Mouse (Mus musculus): Measurements from ENCODE around the gene Kcnq2. TPM values are rescaled to one million over a fixed set of nuclear protein-coding genes. Genes with fewer than 3 reads are reported as not detected.

The Kcnq2 gene
- 0.19 TPM in 2 replicates for polyA plus RNA-seq (2015; fragmentation: Nextera tagmentation; extraction: Ambion mirVana)

DNA sequence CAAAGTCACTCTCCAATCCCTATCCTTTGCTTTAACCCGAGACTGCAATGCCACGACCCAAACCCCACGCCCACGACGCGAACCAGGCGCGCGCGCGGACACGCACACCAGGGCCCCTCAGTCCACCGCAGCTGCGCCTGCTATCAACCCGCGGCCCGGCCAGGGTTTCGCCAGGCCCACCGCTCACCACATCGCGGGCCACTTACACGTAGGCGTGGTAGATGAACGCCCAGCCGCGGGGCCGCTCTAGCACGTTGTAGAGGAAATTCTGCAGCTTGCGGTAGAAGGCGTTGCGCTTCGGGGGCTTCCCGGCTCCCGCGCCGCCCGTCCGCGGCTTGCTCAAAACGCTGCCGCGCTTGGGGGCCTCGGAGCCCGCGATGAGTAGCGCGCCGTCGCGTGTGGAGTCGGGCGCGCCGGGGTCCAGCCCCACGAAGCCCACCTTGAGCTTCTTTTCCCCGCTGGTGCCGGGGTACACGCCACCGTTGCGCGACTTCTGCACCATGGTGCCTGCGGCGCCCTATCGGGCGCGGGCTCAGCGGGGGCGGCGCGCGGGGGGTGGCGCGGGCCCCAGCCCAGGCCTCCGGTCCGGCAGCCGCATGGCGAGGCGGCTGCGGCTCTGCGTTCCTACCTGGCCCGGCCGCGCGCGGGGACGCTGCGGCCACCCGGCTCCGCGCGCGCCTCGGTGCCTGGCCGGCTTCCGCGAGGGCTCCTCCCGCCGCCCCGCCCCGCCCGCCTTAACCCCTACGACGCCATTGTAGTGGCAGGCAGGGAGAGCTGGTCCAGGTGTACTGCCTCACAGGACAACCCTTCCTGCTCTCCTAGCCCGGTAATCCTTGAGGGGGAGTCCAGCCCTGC is at the start of gene Kcnq2:
Kcnq2 (minus strand) TSS at position 710 of the 855 bp plus-strand sequence.
- Histone ChIP-seq H3K4me2 (peak within 1 kb of the TSS; percentile 75), H3K36me3 (no peaks in the 10 kb centered on the region), H3K4me3 (peak within 1 kb of the TSS; percentile 54), H3K4me1 (peaks cover 12% of the 10 kb centered on the region), H3K9me3 (no peaks in the 10 kb centered on the region), H3K27ac (replicated peaks) (no peak within 1 kb of the TSS), H3K9ac (peak within 1 kb of the TSS; percentile 19; the same call in 1 of the 2 replicates), H3K27me3 (replicated peaks) (peaks cover 99% of the 10 kb centered on the region)
- ATAC-seq (ENCODE audit: extremely low read depth, insufficient number of reproducible peaks, low FRiP score, low TSS enrichment) = no peak
- WGBS = under 1% methylated on average over 104 of the region's 104 CpGs

DNA sequence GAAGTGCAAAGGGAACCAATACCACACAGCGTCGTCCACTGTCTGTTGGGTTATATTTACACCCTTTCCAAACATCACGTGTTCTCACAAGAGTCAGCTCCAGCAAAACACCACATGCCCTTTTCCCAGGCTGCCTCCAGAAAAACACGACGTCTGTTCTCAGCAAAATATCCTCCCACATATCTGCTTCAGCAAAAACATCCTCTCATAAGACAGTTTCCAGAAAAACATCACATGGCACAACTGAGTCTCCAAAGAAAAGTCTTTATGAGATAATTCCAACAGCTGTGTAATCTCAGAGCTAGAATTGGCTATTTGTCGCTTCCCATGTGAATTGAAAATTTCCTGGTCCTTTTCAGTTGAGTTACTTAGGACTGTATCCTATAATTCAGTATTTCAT is 45.8 kb upstream of the Kcnq2 start:
- no peak overlapping the region for H3K4me2 ChIP-seq
- no peak for ATAC-seq (ENCODE audit: extremely low read depth, insufficient number of reproducible peaks, low FRiP score, low TSS enrichment)
- H3K36me3 ChIP-seq = no peaks in the 10 kb centered on the region
- no peaks in the 10 kb centered on the region for H3K27me3 ChIP-seq (replicated peaks)
- WGBS = 60% methylated on average over 6 of the region's 6 CpGs
- H3K9ac ChIP-seq = no peak overlapping the region
- H3K4me3 ChIP-seq = no peak overlapping the region
- H3K4me1 ChIP-seq = no peaks in the 10 kb centered on the region
- no peaks in the 10 kb centered on the region for H3K9me3 ChIP-seq
- H3K27ac ChIP-seq (replicated peaks) = no peak overlapping the region

DNA sequence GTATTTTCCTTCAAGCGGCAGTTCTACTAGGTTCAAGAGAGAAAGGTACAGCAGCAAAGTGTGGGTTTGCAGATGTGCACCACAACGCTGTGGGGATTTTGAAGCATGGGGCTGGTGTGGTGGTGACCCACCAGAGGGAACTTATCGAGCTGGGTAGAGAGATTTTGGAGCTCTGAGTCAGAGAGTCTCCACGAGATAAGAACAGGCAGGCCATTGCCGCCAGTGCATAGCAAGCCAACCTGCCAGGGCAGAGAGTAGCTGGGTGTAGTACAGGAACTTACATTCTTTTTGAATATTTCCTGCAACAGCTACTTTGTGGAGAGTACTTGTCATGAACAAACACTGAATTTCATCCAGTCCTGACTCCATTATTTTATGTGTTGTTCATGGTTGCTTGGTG is 43.4 kb upstream of the Kcnq2 start:
- Histone ChIP-seq H3K4me2 (no peak overlapping the region), H3K9ac (no peak overlapping the region), H3K36me3 (no peaks in the 10 kb centered on the region), H3K27me3 (replicated peaks) (no peaks in the 10 kb centered on the region), H3K4me3 (no peak overlapping the region), H3K27ac (replicated peaks) (no peak overlapping the region), H3K9me3 (no peaks in the 10 kb centered on the region), H3K4me1 (no peaks in the 10 kb centered on the region)
- WGBS = 53% methylated on average over 5 of the region's 5 CpGs
- no peak for ATAC-seq (ENCODE audit: extremely low read depth, insufficient number of reproducible peaks, low FRiP score, low TSS enrichment)

DNA sequence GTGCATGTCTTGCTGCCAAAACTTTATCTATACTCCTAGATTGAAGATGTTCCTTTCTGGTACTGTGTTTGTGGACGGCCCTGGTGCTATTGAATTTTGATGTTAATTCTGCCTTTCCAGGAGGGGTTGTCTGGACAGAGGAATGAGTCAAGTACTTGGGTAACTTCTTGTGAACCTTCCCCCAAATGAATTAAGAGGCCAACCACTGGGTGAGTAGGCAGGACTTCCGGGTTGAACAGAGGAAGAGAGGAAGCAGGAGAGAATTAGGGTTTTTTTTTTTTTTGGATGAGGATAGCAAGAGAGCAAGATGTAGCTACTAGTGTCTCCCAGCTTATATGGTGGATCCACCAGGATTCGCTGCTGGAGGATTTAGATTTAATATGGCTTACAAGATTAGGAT is 42.9 kb upstream of the Kcnq2 start:
- H3K4me3 ChIP-seq = no peak overlapping the region
- H3K4me1 ChIP-seq = no peaks in the 10 kb centered on the region
- no peak overlapping the region for H3K27ac ChIP-seq (replicated peaks)
- H3K36me3 ChIP-seq = no peaks in the 10 kb centered on the region
- no peaks in the 10 kb centered on the region for H3K27me3 ChIP-seq (replicated peaks)
- H3K4me2 ChIP-seq = no peak overlapping the region
- no peaks in the 10 kb centered on the region for H3K9me3 ChIP-seq
- no peak overlapping the region for H3K9ac ChIP-seq
- ATAC-seq (ENCODE audit: extremely low read depth, insufficient number of reproducible peaks, low FRiP score, low TSS enrichment) = no peak
- 70% methylated on average over 3 of the region's 3 CpGs for WGBS

DNA sequence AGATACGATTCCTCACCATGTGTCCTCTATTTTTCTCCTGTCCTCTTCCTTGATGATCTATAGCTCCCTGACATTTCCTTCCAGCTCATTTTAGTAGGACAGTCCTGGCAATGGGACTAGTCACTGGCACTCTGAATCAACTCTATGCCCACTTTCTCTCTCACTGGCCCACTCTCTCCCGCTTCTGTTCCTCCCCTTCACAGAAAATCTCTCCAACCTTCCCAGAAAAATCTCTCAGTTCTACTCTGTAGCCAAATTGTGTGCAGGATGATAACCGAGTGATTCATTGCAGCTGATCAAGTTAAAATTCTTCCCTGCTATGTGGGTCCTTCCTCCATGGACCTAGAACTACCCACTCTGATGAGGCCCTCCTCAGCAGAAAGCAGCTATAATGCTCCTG is 39.5 kb upstream of the Kcnq2 start:
- ATAC-seq (ENCODE audit: extremely low read depth, insufficient number of reproducible peaks, low FRiP score, low TSS enrichment) = no peak
- no peaks in the 10 kb centered on the region for H3K27me3 ChIP-seq (replicated peaks)
- 81% methylated on average over 3 of the region's 3 CpGs for WGBS

DNA sequence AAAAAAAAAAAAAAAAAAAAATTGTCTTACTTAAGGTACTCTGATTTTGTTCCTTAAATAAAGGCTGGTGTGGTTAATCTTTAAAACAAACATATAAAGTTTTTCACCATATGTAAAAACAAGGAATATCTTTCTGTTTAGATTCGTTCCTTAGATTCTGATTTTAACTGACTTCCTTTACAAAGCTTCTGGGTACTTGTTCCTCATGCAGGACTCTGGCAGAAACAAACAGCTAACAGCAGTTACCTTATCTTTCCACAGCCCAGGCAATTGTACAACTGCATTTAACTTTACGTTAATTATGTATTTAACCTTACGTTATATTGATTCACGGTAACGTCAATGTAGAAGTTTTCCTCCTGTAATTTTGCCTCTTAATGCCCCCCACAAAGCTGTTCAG is 31.4 kb upstream of the Kcnq2 start:
- Histone ChIP-seq H3K36me3 (no peaks in the 10 kb centered on the region), H3K4me3 (no peak overlapping the region), H3K4me1 (no peaks in the 10 kb centered on the region), H3K27me3 (replicated peaks) (peaks cover 24% of the 10 kb centered on the region), H3K9me3 (peaks cover 3% of the 10 kb centered on the region; the same call in 1 of the 2 replicates), H3K4me2 (no peak overlapping the region), H3K9ac (no peak overlapping the region), H3K27ac (replicated peaks) (no peak overlapping the region)
- ATAC-seq (ENCODE audit: extremely low read depth, insufficient number of reproducible peaks, low FRiP score, low TSS enrichment) = no peak
- WGBS = 82% methylated on average over 5 of the region's 5 CpGs

More for the DNA sequence above, 39.5 kb upstream of the Kcnq2 start:
- Histone ChIP-seq H3K4me3 (no peak overlapping the region), H3K9ac (no peak overlapping the region), H3K4me2 (no peak overlapping the region), H3K9me3 (peaks cover 1% of the 10 kb centered on the region; the same call in 1 of the 2 replicates), H3K36me3 (no peaks in the 10 kb centered on the region), H3K4me1 (no peaks in the 10 kb centered on the region), H3K27ac (replicated peaks) (no peak overlapping the region)

DNA sequence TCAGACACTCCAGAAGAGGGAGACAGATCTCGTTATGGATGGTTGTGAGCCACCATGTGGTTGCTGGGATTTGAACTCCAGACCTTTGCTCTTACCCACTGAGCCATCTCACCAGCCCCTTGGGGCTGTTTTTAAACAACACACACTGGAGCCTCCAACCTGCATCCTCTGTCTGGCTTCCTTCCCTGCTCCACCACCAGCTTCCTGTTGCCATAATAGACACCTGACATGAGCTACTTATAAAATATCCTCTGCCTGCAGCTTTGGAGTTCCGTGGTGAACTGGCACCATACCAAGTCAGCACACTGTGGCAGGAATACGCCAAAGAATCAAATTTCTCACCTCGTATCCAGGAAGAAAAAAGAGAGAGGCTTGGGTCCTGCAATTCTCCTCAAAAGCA is 25.7 kb upstream of the Kcnq2 start:
- Histone ChIP-seq H3K36me3 (no peaks in the 10 kb centered on the region), H3K4me1 (peaks cover 40% of the 10 kb centered on the region), H3K27ac (replicated peaks) (no peak overlapping the region), H3K4me2 (no peak overlapping the region), H3K27me3 (replicated peaks) (peaks cover 40% of the 10 kb centered on the region), H3K9ac (no peak overlapping the region), H3K4me3 (no peak overlapping the region), H3K9me3 (no peaks in the 10 kb centered on the region)
- WGBS = 56% methylated on average over 4 of the region's 4 CpGs
- no peak for ATAC-seq (ENCODE audit: extremely low read depth, insufficient number of reproducible peaks, low FRiP score, low TSS enrichment)

DNA sequence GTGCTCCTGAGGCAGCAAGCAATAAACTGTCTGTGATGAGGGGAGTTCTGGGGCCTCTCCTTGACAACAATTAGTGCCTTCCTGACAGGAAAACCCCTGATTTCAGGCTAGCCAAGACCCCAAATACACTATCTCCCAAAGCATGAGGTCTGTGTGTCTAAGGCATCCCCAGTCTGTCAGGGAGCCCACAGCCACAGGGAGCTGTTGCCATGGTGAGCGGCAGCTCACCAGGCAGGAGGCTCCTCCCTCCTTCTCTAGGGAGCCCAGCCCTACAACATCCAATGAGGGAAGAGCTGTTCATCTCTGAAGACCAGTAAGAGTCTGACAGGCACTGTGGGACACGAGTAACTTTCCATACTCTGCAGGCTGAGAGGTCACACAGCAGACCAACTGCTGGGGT is 24.7 kb upstream of the Kcnq2 start:
- peak; percentile 45; the same call in 1 of the 2 replicates for ATAC-seq (ENCODE audit: extremely low read depth, insufficient number of reproducible peaks, low FRiP score, low TSS enrichment)
- H3K36me3 ChIP-seq = no peaks in the 10 kb centered on the region
- peak overlapping the region; percentile 70 for H3K9ac ChIP-seq
- H3K27ac ChIP-seq (replicated peaks) = peak overlapping the region; percentile 92
- no peaks in the 10 kb centered on the region for H3K9me3 ChIP-seq
- H3K4me2 ChIP-seq = peak overlapping the region; percentile 60
- peaks cover 50% of the 10 kb centered on the region for H3K4me1 ChIP-seq
- peaks cover 44% of the 10 kb centered on the region for H3K27me3 ChIP-seq (replicated peaks)
- H3K4me3 ChIP-seq = peak overlapping the region; percentile 10; the same call in 1 of the 2 replicates
- WGBS = 0% methylated on average over 2 of the region's 2 CpGs

DNA sequence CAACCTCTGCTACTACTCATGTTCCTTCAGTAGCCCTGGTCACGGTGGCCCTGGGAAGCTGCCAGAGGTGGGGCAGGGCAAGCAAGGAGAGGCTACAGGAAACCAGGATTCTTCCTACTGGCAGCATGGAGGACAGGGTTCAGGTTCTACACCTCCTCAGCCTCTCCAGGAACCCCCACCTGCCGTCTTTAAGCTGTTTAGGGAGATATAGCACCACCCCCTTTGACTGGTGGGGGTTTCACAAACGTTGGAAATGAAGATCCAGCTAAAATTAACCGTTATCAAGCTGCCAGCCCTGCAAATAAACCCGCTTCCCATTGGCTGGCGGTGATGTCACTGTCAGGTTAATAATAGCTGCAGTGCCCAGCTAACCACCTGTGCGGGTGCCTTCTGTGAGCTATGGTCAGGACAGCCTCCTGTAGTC is 24.0 kb upstream of the Kcnq2 start:
- H3K9me3 ChIP-seq = no peaks in the 10 kb centered on the region
- peaks cover 50% of the 10 kb centered on the region for H3K27me3 ChIP-seq (replicated peaks)
- H3K27ac ChIP-seq (replicated peaks) = peak overlapping the region; percentile 92
- no peak for ATAC-seq (ENCODE audit: extremely low read depth, insufficient number of reproducible peaks, low FRiP score, low TSS enrichment)
- H3K9ac ChIP-seq = peak overlapping the region; percentile 70
- H3K4me3 ChIP-seq = peak overlapping the region; percentile 10
- H3K36me3 ChIP-seq = no peaks in the 10 kb centered on the region
- H3K4me1 ChIP-seq = peaks cover 57% of the 10 kb centered on the region
- WGBS = 28% methylated on average over 7 of the region's 7 CpGs
- peak overlapping the region; percentile 60 for H3K4me2 ChIP-seq

DNA sequence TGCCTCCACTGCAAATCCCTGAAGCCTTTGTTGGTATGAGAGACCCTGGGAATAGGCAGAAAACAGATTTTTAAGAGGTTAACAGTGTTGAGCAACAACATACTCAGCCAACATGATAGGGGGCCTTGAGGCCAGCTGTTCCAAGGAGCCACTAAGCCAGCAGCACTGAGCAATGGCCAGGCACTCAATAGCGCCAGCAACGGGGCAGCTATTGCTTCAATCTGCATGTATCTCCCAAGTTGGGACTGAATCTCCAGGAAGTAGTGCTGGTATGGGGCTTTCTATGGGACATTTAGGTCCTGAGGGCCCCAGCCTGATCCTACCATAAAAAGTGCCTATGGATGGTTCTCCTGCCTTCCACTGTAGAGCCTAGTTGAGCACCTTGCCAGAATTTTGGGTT is 23.4 kb upstream of the Kcnq2 start:
- Histone ChIP-seq H3K4me2 (peak overlapping the region; percentile 60), H3K27ac (replicated peaks) (peak overlapping the region; percentile 92), H3K9me3 (no peaks in the 10 kb centered on the region), H3K4me3 (no peak overlapping the region), H3K4me1 (peaks cover 60% of the 10 kb centered on the region), H3K36me3 (peaks cover 2% of the 10 kb centered on the region; the same call in 1 of the 2 replicates), H3K9ac (peak overlapping the region; percentile 70; the same call in 1 of the 2 replicates), H3K27me3 (replicated peaks) (peaks cover 50% of the 10 kb centered on the region)
- ATAC-seq (ENCODE audit: extremely low read depth, insufficient number of reproducible peaks, low FRiP score, low TSS enrichment) = no peak
- WGBS = 76% methylated on average over 2 of the region's 2 CpGs

DNA sequence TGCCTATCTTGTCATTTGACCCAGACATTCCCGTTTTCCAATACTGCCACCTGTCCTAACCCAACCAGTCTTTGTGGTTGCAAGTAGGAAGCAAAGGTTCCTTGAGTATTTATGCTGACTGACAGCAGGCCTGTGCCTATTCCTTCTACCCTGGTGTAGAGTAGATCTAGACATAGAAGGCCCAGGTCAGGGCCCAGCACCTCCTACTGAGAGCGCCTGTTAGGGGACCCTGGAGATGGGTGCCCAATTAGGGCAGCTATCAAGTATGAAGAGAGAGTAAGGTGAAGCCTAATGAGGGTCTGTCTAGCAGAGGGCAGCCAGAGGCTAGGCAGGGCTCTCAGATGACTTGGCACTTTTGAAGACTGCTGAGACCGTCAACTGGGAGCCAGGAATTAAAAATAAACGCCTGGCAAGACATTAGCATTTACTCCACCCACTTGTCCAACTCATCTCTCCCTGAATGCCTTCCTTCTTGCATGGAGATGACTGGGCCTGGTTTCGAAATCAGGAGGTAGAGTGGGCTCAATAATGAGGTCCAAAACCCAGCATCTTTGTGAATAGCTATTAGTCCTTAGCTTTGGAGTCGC is 22.7 kb upstream of the Kcnq2 start:
- no peak overlapping the region for H3K4me2 ChIP-seq
- peaks cover 60% of the 10 kb centered on the region for H3K4me1 ChIP-seq
- ATAC-seq (ENCODE audit: extremely low read depth, insufficient number of reproducible peaks, low FRiP score, low TSS enrichment) = no peak
- H3K9ac ChIP-seq = no peak overlapping the region
- 67% methylated on average over 6 of the region's 6 CpGs for WGBS
- no peak overlapping the region for H3K4me3 ChIP-seq
- H3K9me3 ChIP-seq = no peaks in the 10 kb centered on the region
- H3K27me3 ChIP-seq (replicated peaks) = peaks cover 54% of the 10 kb centered on the region
- H3K36me3 ChIP-seq = peaks cover 9% of the 10 kb centered on the region
- H3K27ac ChIP-seq (replicated peaks) = peak overlapping the region; percentile 93

Data from heart, embryonic 13.5 days (tissue).